Mouse (Mus musculus): ENCODE results near the gene Ier5l.
A peak's percentile ranks its signal among the peaks of the same experiment; 100 is the strongest.

Gene Ier5l

GRCm38 (mm10) chr2:30470143-30470946, 3.7 kb downstream of the Ier5l start:
- DNase-seq (ENCODE audit: low spot score), result peak; percentile 83

- DNase-seq (ENCODE audit: low spot score), result peak; percentile 93
These were observed 4.2 kb downstream of the Ier5l start for GRCm38 (mm10) chr2:30469796-30470142.

- DNase-seq (ENCODE audit: low spot score), result no peak
These were observed 5.0 kb downstream of the Ier5l start for GRCm38 (mm10) chr2:30469009-30469408.

- no peak for DNase-seq (ENCODE audit: low spot score)
These were observed 7.2 kb downstream of the Ier5l start for GRCm38 (mm10) chr2:30466787-30467186.

GRCm38 (mm10) chr2:30464411-30464810, 9.6 kb downstream of the Ier5l start:
- DNase-seq (ENCODE audit: low spot score), result no peak

GRCm38 (mm10) chr2:30463904-30464330, 10.1 kb downstream of the Ier5l start:
- peak; percentile 67 for DNase-seq (ENCODE audit: low spot score)

- DNase-seq (ENCODE audit: low spot score), result no peak
These were observed 10.7 kb downstream of the Ier5l start for GRCm38 (mm10) chr2:30463341-30463761.

GRCm38 (mm10) chr2:30459241-30459640, 14.8 kb downstream of the Ier5l start:
- DNase-seq (ENCODE audit: low spot score), result no peak

GRCm38 (mm10) chr2:30458349-30458748, 15.7 kb downstream of the Ier5l start:
- DNase-seq (ENCODE audit: low spot score), result no peak

GRCm38 (mm10) chr2:30456104-30456980, 17.7 kb downstream of the Ier5l start:
- no peak for DNase-seq (ENCODE audit: low spot score)

GRCm38 (mm10) chr2:30454587-30454986, 19.4 kb downstream of the Ier5l start:
- DNase-seq (ENCODE audit: low spot score), result no peak

- no peak for DNase-seq (ENCODE audit: low spot score)
These were observed 20.4 kb downstream of the Ier5l start for GRCm38 (mm10) chr2:30453570-30453969.

GRCm38 (mm10) chr2:30451525-30451924, 22.5 kb downstream of the Ier5l start:
- no peak for DNase-seq (ENCODE audit: low spot score)

GRCm38 (mm10) chr2:30450530-30450929, 23.5 kb downstream of the Ier5l start:
- DNase-seq (ENCODE audit: low spot score), result no peak

GRCm38 (mm10) chr2:30448371-30448770, 25.6 kb downstream of the Ier5l start:
- DNase-seq (ENCODE audit: low spot score), result no peak

GRCm38 (mm10) chr2:30446891-30447826, 26.9 kb downstream of the Ier5l start:
- DNase-seq (ENCODE audit: low spot score), result no peak

GRCm38 (mm10) chr2:30445312-30445711, 28.7 kb downstream of the Ier5l start:
- DNase-seq (ENCODE audit: low spot score), result no peak

- DNase-seq (ENCODE audit: low spot score), result no peak
These were observed 29.6 kb downstream of the Ier5l start for GRCm38 (mm10) chr2:30444450-30444849.

GRCm38 (mm10) chr2:30444006-30444405, 30.0 kb downstream of the Ier5l start:
- no peak for DNase-seq (ENCODE audit: low spot score)

- DNase-seq (ENCODE audit: low spot score), result no peak
These were observed 30.7 kb downstream of the Ier5l start for GRCm38 (mm10) chr2:30443281-30443680.

GRCm38 (mm10) chr2:30442498-30442890, 31.5 kb downstream of the Ier5l start:
- DNase-seq (ENCODE audit: low spot score), result no peak

All from retina, embryonic 14.5 days (tissue).